Mouse (Mus musculus): ENCODE results near the gene Lcn10. TPM values are rescaled to one million over a fixed set of nuclear protein-coding genes. Genes with fewer than 3 reads are reported as not detected.

The Lcn10 gene
- polyA plus RNA-seq (2015; fragmentation: Nextera tagmentation; extraction: Ambion mirVana): not detected in 2 replicates

GRCm38 (mm10) chr2:25682426-25682825 lies at the start of gene Lcn10:
Lcn10 (plus strand) TSS chr2:25682726.
- TF ChIP-seq EP300 (IDR thresholded peaks at IDR 0.05; ENCODE audit: low read depth) (no peak), CTCF (IDR thresholded peaks at IDR 0.05; ENCODE audit: low read depth) (no peak)
- Histone ChIP-seq H3K27me3 (ENCODE audit: insufficient read depth, low read length) (no peaks in the 10 kb centered on the region), H3K27ac (ENCODE audit: low read depth) (no peak within 1 kb of the TSS), H3K9me3 (ENCODE audit: low read length) (no peaks in the 10 kb centered on the region), H3K36me3 (replicated peaks; ENCODE audit: insufficient read depth, low read length) (no peaks in the 10 kb centered on the region), H3K4me1 (ENCODE audit: insufficient read depth) (no peaks in the 10 kb centered on the region), H3K9ac (replicated peaks) (no peak within 1 kb of the TSS), H3K4me2 (ENCODE audit: low read depth, low read length) (no peak within 1 kb of the TSS), H3K4me3 (ENCODE audit: low read depth, low read length) (no peak within 1 kb of the TSS)
- 49% methylated on average over 2 of the region's 2 CpGs for WGBS (ENCODE audit: insufficient replicate concordance)
- ATAC-seq (no peak), DNase-seq (no peak)

GRCm38 (mm10) chr2:25633616-25634015 lies 48.9 kb upstream of the Lcn10 start:
- Histone ChIP-seq H3K4me3 (ENCODE audit: low read depth, low read length) (no peak overlapping the region), H3K27me3 (ENCODE audit: insufficient read depth, low read length) (no peaks in the 10 kb centered on the region), H3K4me2 (ENCODE audit: low read depth, low read length) (no peak overlapping the region), H3K4me1 (ENCODE audit: insufficient read depth) (peaks cover 3% of the 10 kb centered on the region; the same call in 1 of the 2 replicates), H3K9me3 (ENCODE audit: low read length) (no peaks in the 10 kb centered on the region), H3K27ac (ENCODE audit: low read depth) (no peak overlapping the region), H3K9ac (replicated peaks) (no peak overlapping the region), H3K36me3 (replicated peaks; ENCODE audit: insufficient read depth, low read length) (no peaks in the 10 kb centered on the region)
- WGBS (ENCODE audit: insufficient replicate concordance): 86% methylated on average over 3 of the region's 3 CpGs
- DNase-seq (no peak), ATAC-seq (no peak)
- TF ChIP-seq CTCF (IDR thresholded peaks at IDR 0.05; ENCODE audit: low read depth) (no peak), EP300 (IDR thresholded peaks at IDR 0.05; ENCODE audit: low read depth) (no peak)

GRCm38 (mm10) chr2:25634046-25634445 lies 48.5 kb upstream of the Lcn10 start:
- WGBS (ENCODE audit: insufficient replicate concordance): 77% methylated on average over 1 of the region's 1 CpGs
- no peak overlapping the region for H3K27ac ChIP-seq (ENCODE audit: low read depth)

GRCm38 (mm10) chr2:25639890-25640289 lies 42.6 kb upstream of the Lcn10 start:
- no peak for ATAC-seq
- Histone ChIP-seq H3K4me3 (ENCODE audit: low read depth, low read length) (no peak overlapping the region), H3K4me2 (ENCODE audit: low read depth, low read length) (no peak overlapping the region), H3K36me3 (replicated peaks; ENCODE audit: insufficient read depth, low read length) (no peaks in the 10 kb centered on the region), H3K27me3 (ENCODE audit: insufficient read depth, low read length) (no peaks in the 10 kb centered on the region), H3K4me1 (ENCODE audit: insufficient read depth) (0 out of 2 replicates have a peak, but pooled peaks cover 2% of the 10 kb centered on the region), H3K9ac (replicated peaks) (no peak overlapping the region), H3K27ac (ENCODE audit: low read depth) (no peak overlapping the region), H3K9me3 (ENCODE audit: low read length) (no peaks in the 10 kb centered on the region)
- WGBS (ENCODE audit: insufficient replicate concordance): 20% methylated on average over 6 of the region's 6 CpGs
- no peak for TF ChIP-seq EP300 (IDR thresholded peaks at IDR 0.05; ENCODE audit: low read depth)
- peak; percentile 67 for TF ChIP-seq CTCF (IDR thresholded peaks at IDR 0.05; ENCODE audit: low read depth)
- peak; percentile 57 for DNase-seq

More at GRCm38 (mm10) chr2:25634046-25634445, 48.5 kb upstream of the Lcn10 start:
- H3K27me3 ChIP-seq (ENCODE audit: insufficient read depth, low read length): no peaks in the 10 kb centered on the region
- no peak overlapping the region for H3K4me2 ChIP-seq (ENCODE audit: low read depth, low read length)
- DNase-seq (no peak), ATAC-seq (no peak)
- 0 out of 2 replicates have a peak, but pooled peaks cover 2% of the 10 kb centered on the region for H3K4me1 ChIP-seq (ENCODE audit: insufficient read depth)
- H3K4me3 ChIP-seq (ENCODE audit: low read depth, low read length): no peak overlapping the region
- H3K36me3 ChIP-seq (replicated peaks; ENCODE audit: insufficient read depth, low read length): no peaks in the 10 kb centered on the region
- H3K9me3 ChIP-seq (ENCODE audit: low read length): no peaks in the 10 kb centered on the region
- TF ChIP-seq EP300 (IDR thresholded peaks at IDR 0.05; ENCODE audit: low read depth) (no peak), CTCF (IDR thresholded peaks at IDR 0.05; ENCODE audit: low read depth) (peak; percentile 42)
- H3K9ac ChIP-seq (replicated peaks): no peak overlapping the region

GRCm38 (mm10) chr2:25652902-25653301 lies 29.6 kb upstream of the Lcn10 start, which contains the start of gene Lcn8:
Lcn8 (plus strand) TSS chr2:25653120.
- no peak for ATAC-seq
- Histone ChIP-seq H3K36me3 (replicated peaks; ENCODE audit: insufficient read depth, low read length) (no peaks in the 10 kb centered on the region), H3K4me2 (ENCODE audit: low read depth, low read length) (no peak within 1 kb of the TSS), H3K4me3 (ENCODE audit: low read depth, low read length) (no peak within 1 kb of the TSS), H3K4me1 (ENCODE audit: insufficient read depth) (no peaks in the 10 kb centered on the region), H3K9me3 (ENCODE audit: low read length) (no peaks in the 10 kb centered on the region), H3K27me3 (ENCODE audit: insufficient read depth, low read length) (no peaks in the 10 kb centered on the region), H3K9ac (replicated peaks) (no peak within 1 kb of the TSS), H3K27ac (ENCODE audit: low read depth) (no peak within 1 kb of the TSS)
- WGBS (ENCODE audit: insufficient replicate concordance): 75% methylated on average over 2 of the region's 2 CpGs
- no peak for DNase-seq
- TF ChIP-seq CTCF (IDR thresholded peaks at IDR 0.05; ENCODE audit: low read depth) (no peak), EP300 (IDR thresholded peaks at IDR 0.05; ENCODE audit: low read depth) (no peak)

- Histone ChIP-seq H3K9ac (replicated peaks) (no peak overlapping the region), H3K9me3 (ENCODE audit: low read length) (no peaks in the 10 kb centered on the region), H3K27me3 (ENCODE audit: insufficient read depth, low read length) (no peaks in the 10 kb centered on the region), H3K4me1 (ENCODE audit: insufficient read depth) (no peaks in the 10 kb centered on the region), H3K27ac (ENCODE audit: low read depth) (no peak overlapping the region), H3K4me2 (ENCODE audit: low read depth, low read length) (no peak overlapping the region), H3K4me3 (ENCODE audit: low read depth, low read length) (no peak overlapping the region), H3K36me3 (replicated peaks; ENCODE audit: insufficient read depth, low read length) (no peaks in the 10 kb centered on the region)
- no peak for TF ChIP-seq EP300 (IDR thresholded peaks at IDR 0.05; ENCODE audit: low read depth)
- TF ChIP-seq CTCF (IDR thresholded peaks at IDR 0.05; ENCODE audit: low read depth): no peak
- DNase-seq: no peak
- 46% methylated on average over 1 of the region's 1 CpGs for WGBS (ENCODE audit: insufficient replicate concordance)
- no peak for ATAC-seq
Observed at GRCm38 (mm10) chr2:25654502-25654901, 28.0 kb upstream of the Lcn10 start.

Data from liver, postnatal 0 days (tissue).